15 mouse cellular contexts compared by ENCODE assay signal in genomic region chr11:52875916-52876765, GRCm38 (mm10).
A peak's percentile ranks its signal among the peaks of the same experiment; 100 is the strongest.
DNase-seq lines count a peak whose midpoint lies in the region; ATAC-seq and TF ChIP-seq lines count a peak whose summit lies in the region.
"Had no signal": no experiment of that assay in that cellular context is flagged by ENCODE, and none has a peak within 500 bp of the region (broad histone marks: within the 10 kb centered on the region; RNA-seq: fewer than 3 reads in every experiment).

No protein-coding gene starts in this region.

- TF ChIP-seq EP300 in lung, postnatal 0 days (IDR thresholded peaks at IDR 0.05) = peak; percentile 17; the same call in 1 of the 2 replicates

- no peak overlapping the region for H3K4me3 ChIP-seq in lung, postnatal 0 days (ENCODE audit: low read depth, low read length)
- H3K4me3 ChIP-seq: forebrain, embryonic 10.5 days; midbrain, embryonic 15.5 days; neural tube, embryonic 13.5 days had no signal

- 83% methylated on average over 19 of the region's 19 CpGs for WGBS in lung, postnatal 0 days

- no peaks in the 10 kb centered on the region for H3K4me1 ChIP-seq in lung, postnatal 0 days (ENCODE audit: insufficient read depth, low read depth, low read length)
- H3K4me1 ChIP-seq: forebrain, embryonic 10.5 days; midbrain, embryonic 15.5 days; neural tube, embryonic 13.5 days had no signal

- peak overlapping the region; percentile 79 for H3K27ac ChIP-seq in lung, postnatal 0 days (ENCODE audit: low read length)
- H3K27ac ChIP-seq: forebrain, embryonic 10.5 days; midbrain, embryonic 15.5 days; neural tube, embryonic 13.5 days had no signal

- no peak overlapping the region for H3K4me2 ChIP-seq in lung, postnatal 0 days (replicated peaks; ENCODE audit: low read depth, low read length)
- H3K4me2 ChIP-seq: midbrain, embryonic 15.5 days; neural tube, embryonic 13.5 days had no signal

- peak; percentile 4 for DNase-seq in cerebellum, adult 9-10 months
- no peak for DNase-seq in cerebellum, adult 11 months
- peak; percentile 86 for DNase-seq in adrenal gland, adult 2 months
- DNase-seq in cerebellum, postnatal 36 days = peak; percentile 21 to 36
- DNase-seq in lung, postnatal 0 days (ENCODE audit: low spot score) = peak; percentile 66
- no peak for DNase-seq in natural killer cell, adult 2 months (ENCODE audit: low spot score in 2 of 2)
- DNase-seq: kidney, postnatal 36 days; liver; retina, postnatal 1 day had no signal

- no peak overlapping the region for H3K9ac ChIP-seq in lung, postnatal 0 days (replicated peaks; ENCODE audit: low read depth)
- H3K9ac ChIP-seq: midbrain, embryonic 15.5 days; neural tube, embryonic 13.5 days had no signal

- H3K36me3 ChIP-seq in lung, postnatal 0 days (ENCODE audit: insufficient read depth, low read length) = no peaks in the 10 kb centered on the region
- H3K36me3 ChIP-seq: forebrain, embryonic 10.5 days; midbrain, embryonic 15.5 days; neural tube, embryonic 13.5 days had no signal

- no peak for TF ChIP-seq CTCF in lung, postnatal 0 days (IDR thresholded peaks at IDR 0.05)

- H3K27me3 ChIP-seq in lung, postnatal 0 days (replicated peaks; ENCODE audit: insufficient read depth, low read length) = no peaks in the 10 kb centered on the region
- H3K27me3 ChIP-seq: midbrain, embryonic 15.5 days; neural tube, embryonic 13.5 days had no signal

- peak; percentile 86 for ATAC-seq in lung, postnatal 0 days
- no peak for ATAC-seq in granulocyte monocyte progenitor cell, adult 5-6 weeks (replicated peaks; ENCODE audit: poor library complexity, severe bottlenecking)
- ATAC-seq in erythroblast, adult 5-6 weeks (replicated peaks; ENCODE audit: low FRiP score, poor library complexity, severe bottlenecking) = no peak
- ATAC-seq: intestine, embryonic 16.5 days; midbrain, embryonic 15.5 days had no signal

- H3K9me3 ChIP-seq in lung, postnatal 0 days (ENCODE audit: low read length) = no peaks in the 10 kb centered on the region
- H3K9me3 ChIP-seq: forebrain, embryonic 10.5 days; midbrain, embryonic 15.5 days had no signal

Comparison
In these comparisons a context has a peak if more than half of its experiments do, and no peak if none do; other contexts are left out.
1. DNase-seq: peak in cerebellum, adult 9-10 months (single experiment), adrenal gland, adult 2 months (single experiment), cerebellum, postnatal 36 days (2 of 2) and lung, postnatal 0 days (single experiment); none in cerebellum, adult 11 months (single experiment) and natural killer cell, adult 2 months (0 of 2).